Mouse (Mus musculus): Measurements from ENCODE around the gene Slxl1. TPM values are rescaled to one million over a fixed set of nuclear protein-coding genes. Genes with fewer than 3 reads are reported as not detected.
"Not testable (repeated sequence)": the region's sequence is repeated elsewhere in the genome, so short reads cannot be mapped to it uniquely, and the experiment has no call there.

The Slxl1 gene
- not detected for polyA plus RNA-seq (2012; fragmentation: generic; extraction: Trizol)

- H3K36me3 ChIP-seq (ENCODE audit: control insufficient read depth, insufficient read depth); H3K79me2 ChIP-seq (ENCODE audit: control insufficient read depth, insufficient read depth); H3K4me2 ChIP-seq (ENCODE audit: low read depth); H3K27me3 ChIP-seq (ENCODE audit: control insufficient read depth, insufficient read depth, insufficient read length); H3ac ChIP-seq (ENCODE audit: control insufficient read depth, insufficient read length); H3K4me3 ChIP-seq: not testable (repeated sequence)
These were observed at the start of gene Slxl1 for GRCm38 (mm10) chrX:55226576-55226975. Slxl1 (plus strand) TSS chrX:55226876.
